Mouse (Mus musculus): ENCODE measurements around the gene Oxsr1. TPM values are rescaled to one million over a fixed set of nuclear protein-coding genes. Genes with fewer than 3 reads are reported as not detected.

Gene Oxsr1
- 8.4 and 8.6 TPM in 2 replicates for polyA plus RNA-seq (2012; rRNA removed; ENCODE audit: low replicate concordance)

DNA sequence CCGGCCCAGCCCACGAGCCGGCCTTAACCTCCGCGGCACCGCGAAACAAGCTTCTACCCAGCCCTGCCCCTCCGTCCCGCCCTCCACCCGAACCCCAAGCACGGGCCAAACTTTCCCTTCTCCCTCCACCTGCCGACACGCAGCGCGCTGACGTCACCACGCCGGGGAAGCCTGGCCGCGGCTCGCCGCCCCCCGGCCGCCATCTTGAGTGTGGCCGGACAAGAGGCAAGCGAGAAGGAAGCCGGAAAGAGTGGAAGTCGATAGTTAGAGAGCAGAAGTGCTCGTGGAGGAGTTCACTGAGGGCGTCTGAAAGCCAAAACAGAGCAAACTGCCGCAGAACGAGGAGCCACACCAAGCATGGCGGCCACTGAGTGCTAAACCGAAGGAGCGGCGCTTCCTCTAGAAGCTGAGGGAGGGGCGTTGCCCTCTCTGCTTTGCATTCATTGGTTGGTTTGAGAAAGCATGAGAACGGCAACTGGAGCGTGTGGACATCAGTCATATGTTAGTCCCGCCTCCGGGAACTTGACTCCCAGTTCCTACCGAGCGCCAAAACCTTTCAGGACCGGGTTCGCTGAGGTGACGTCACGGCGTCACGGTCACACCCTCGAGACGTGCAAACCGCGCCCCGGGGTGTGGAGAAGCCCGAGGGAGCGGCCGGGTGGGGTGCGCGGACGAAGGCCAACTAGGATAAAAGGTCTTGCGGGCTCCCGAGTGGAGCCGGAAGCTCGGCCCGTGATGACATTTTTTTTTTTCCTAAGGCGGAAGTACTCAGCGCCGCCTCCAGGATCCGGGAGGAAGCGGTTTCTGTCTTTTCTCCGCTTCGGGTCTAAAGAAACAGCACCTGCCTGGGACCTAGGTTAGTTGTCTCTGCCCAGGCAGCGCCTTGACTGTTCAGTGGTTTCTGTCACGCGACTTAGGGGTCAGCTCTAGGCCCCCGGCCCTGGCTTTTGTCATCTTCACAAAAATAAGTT lies at the start of gene Oxsr1:
Gene Oxsr1, minus strand, starts transcription at position 139 of the 971 bp plus-strand sequence.

DNA sequence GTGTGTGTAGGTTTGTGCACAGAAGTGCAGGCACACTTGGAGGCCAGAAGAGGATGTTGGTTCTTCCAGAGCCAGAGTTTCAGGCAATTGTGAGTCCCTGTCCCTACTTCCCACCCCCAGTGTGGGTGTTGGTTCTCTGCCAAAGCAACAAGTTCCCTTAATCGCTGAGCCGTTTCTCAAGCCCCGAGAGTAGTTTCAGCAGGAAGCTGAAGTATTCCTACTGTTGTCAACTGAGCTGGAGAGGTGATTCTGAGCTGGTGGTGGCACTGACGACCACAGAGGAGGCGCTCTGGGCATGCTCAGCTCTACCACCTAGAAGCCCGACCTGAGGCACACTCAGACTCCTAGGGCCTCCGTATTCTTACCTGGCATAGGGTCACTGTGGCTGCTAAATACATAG lies 43.1 kb upstream of the Oxsr1 start, which contains the start of gene Slc22a14:
Gene Slc22a14, minus strand, starts transcription at position 270 of the 400 bp plus-strand sequence.

DNA sequence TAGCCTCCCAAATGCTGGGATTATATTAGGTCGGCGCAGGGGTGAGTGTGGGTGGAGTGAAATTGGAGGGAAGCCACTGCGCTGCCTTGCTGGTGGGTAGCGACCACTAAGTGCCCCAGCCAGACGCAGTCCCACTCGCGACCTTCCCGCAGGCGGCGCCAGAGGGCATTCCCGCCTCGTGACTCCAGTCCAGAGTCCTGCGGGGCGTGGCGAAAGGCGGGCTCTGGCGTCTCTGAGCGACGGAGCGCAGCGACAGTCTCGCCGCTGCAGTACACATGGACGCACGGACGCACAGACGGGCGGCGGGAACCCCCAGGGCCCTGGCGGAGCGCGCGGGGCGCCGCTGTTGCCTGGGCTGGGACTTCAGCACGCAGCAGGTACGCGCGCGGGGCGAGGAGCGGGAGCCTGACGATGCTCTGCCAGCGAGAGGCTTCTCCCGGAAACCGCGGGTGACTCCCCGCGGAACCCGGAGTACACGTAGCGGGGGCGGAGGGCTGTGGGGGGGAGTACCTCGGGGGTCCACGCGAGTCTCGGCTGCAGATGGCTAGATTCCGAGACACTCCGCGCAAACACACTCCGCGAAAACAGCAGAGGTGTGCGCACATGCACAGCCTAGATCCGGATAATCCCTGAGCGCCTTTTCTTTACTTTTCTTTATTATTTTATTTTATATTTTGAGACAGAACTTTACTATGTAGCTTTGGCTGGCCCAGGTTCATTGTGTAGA lies 35.3 kb upstream of the Oxsr1 start, which contains the start of gene Xylb:
Gene Xylb, plus strand, starts transcription at position 51 of the 727 bp plus-strand sequence.

DNA sequence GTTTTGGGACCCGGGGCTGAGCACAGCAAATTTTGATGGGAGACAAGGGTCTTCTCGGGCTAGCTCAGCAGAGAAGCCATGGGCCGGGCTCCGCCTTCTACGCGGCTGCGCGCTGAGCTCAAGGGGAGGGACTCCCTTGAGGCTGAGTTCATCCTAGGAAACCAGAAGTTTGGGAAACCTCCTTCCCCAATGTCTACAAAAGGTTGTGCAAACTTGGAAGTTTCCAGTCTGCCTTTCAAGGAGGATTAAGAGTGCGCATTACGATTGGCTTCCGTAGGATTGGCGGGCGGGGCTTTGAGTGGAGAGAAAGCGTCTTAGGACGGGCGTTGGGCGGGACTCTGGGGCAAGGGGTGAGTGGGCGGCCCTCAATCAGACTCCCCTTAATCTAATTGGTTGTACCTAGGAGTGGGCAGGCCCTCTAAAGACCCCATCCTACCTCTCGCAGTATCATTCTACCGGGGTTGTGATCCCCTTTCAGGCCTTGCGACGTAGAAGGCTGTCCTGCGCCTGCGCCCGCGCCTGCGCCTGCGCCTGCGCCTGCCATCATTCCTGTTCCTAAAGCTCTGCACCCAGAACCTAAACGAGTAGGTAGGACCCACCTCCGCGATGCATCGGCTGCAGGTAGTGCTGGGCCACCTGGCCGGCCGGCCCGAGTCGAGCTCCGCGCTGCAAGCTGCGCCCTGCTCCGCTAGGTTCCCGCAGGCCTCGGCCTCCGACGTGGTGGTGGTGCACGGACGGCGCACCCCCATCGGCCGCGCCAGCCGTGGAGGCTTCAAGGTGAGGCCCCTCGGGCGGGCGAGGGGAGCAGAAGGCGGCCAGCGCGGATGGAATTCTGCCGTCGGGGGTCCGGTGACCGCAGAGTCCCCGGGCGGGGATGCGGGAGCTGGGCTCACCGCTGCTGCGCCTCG lies 18.9 kb upstream of the Oxsr1 start, which contains the start of gene Myd88:
Gene Myd88, minus strand, starts transcription at position 503 of the 908 bp plus-strand sequence.

DNA sequence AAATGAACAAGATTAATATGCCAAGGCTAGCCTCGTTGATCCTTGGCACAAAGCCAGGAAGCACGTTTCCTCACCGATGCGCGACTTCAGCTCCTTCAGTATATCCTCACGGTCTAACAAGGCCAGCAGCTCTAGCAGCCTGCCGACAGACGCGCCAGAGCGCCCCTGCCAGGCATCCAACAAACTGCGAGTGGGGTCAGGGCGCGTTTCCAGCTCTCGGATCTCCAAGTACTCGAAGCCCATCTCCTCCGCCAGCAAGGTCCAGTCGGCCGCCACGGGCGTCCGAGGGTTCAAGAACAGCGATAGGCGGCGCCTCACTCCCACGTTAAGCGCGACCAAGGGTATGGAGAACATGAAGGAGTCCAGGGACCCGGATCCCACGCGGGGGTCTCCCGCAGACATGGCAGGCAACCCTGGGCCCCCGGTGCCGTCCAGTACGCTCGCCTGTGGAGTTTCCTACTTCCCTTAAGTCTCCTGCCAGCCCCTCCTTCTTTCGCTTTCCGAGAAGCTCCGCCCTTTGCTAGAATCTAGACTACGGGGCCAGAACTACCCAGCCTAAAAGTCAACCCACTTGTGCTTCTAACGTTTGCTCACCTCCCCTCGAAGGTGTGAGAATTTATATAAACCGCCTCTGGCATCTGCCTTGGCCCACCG lies 17.5 kb upstream of the Oxsr1 start, which contains the start of gene Acaa1a:
Gene Acaa1a, plus strand, starts transcription at position 119 of the 654 bp plus-strand sequence.

DNA sequence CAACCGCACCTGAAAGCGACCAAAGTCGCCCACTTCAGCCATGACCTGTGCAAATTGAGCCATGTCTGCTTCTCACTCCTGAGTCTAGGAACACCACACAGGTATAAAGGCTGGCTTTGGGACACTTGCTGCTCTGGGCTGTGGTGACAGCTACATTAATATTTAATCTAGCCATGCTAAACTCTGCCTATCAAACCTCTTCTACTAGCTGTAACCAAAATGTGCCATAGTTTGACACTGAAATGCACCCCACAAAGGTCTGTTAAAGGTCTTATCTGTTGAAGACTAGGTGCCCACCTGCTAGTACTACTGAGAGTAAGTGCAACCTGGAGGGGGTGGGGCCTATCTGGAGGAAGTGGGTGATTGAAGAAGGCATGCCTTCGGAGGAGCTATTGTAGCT lies 113.2 kb downstream of the Oxsr1 start, which contains the start of gene Slc22a13:
Gene Slc22a13, minus strand, starts transcription at position 101 of the 400 bp plus-strand sequence.

Other genes with a start within 250 kb of the Oxsr1 start
- 23.6 and 36.8 TPM in 2 replicates for gene Plcd1, start 228.9 kb downstream of the Oxsr1 start, polyA plus RNA-seq (2012; rRNA removed; ENCODE audit: low replicate concordance)
- gene Dlec1, start 219.9 kb downstream of the Oxsr1 start, polyA plus RNA-seq (2012; rRNA removed; ENCODE audit: low replicate concordance) = 0.19 and 0.44 TPM in 2 replicates
- 53.8 and 99.1 TPM in 2 replicates for gene Acaa1b, start 165.3 kb downstream of the Oxsr1 start, polyA plus RNA-seq (2012; rRNA removed; ENCODE audit: low replicate concordance)
- 0.04 TPM in 1 of 2 replicates, not detected in the other for gene Gm47289, start 163.3 kb downstream of the Oxsr1 start, polyA plus RNA-seq (2012; rRNA removed; ENCODE audit: low replicate concordance)
- 0.26 and 1.4 TPM in 2 replicates for gene Slc22a13, start 113.3 kb downstream of the Oxsr1 start, polyA plus RNA-seq (2012; rRNA removed; ENCODE audit: low replicate concordance)
- 593 and 1,842 TPM in 2 replicates for gene Acaa1a, start 17.2 kb upstream of the Oxsr1 start, polyA plus RNA-seq (2012; rRNA removed; ENCODE audit: low replicate concordance)
- 13.6 and 21.1 TPM in 2 replicates for gene Myd88, start 19.0 kb upstream of the Oxsr1 start, polyA plus RNA-seq (2012; rRNA removed; ENCODE audit: low replicate concordance)
- gene Xylb, start 35.0 kb upstream of the Oxsr1 start, polyA plus RNA-seq (2012; rRNA removed; ENCODE audit: low replicate concordance) = 7.3 and 12.2 TPM in 2 replicates
- gene Slc22a14, start 43.1 kb upstream of the Oxsr1 start, polyA plus RNA-seq (2012; rRNA removed; ENCODE audit: low replicate concordance) = 0.06 TPM in 1 of 2 replicates, not detected in the other
- 1.8 and 2.4 TPM in 2 replicates for gene Acvr2b, start 79.7 kb upstream of the Oxsr1 start, polyA plus RNA-seq (2012; rRNA removed; ENCODE audit: low replicate concordance)
- gene Exog, start 122.5 kb upstream of the Oxsr1 start, polyA plus RNA-seq (2012; rRNA removed; ENCODE audit: low replicate concordance) = 0.87 and 1.8 TPM in 2 replicates

Data from duodenum, adult 2 months (tissue).